Mouse (Mus musculus) bone marrow, adult 2 months (tissue): ENCODE measurements at regions not wholly inside any gene's neighbourhood (a gene's known extent, or its start where the extent isn't known, plus 50 kb on each side); places are given as distances from the start of the nearest gene placed in this dataset.

Experiments
- CTCF ChIP-seq: fragments of 200-500 bp; IDR thresholded peaks from 2 replicates; pipeline ENCODE4 v1.5.1; 2011; ENCODE audit warnings: low read length, control low read depth; ENCODE audit not compliant: control insufficient read depth, insufficient read depth
- POLR2A ChIP-seq: fragments of 200-500 bp; IDR thresholded peaks from 2 replicates; pipeline ENCODE4 v1.6.1; 2011; ENCODE audit warnings: low read depth, mild to moderate bottlenecking, control low read depth, low read length, borderline replicate concordance; ENCODE audit not compliant: control insufficient read depth

DNA sequence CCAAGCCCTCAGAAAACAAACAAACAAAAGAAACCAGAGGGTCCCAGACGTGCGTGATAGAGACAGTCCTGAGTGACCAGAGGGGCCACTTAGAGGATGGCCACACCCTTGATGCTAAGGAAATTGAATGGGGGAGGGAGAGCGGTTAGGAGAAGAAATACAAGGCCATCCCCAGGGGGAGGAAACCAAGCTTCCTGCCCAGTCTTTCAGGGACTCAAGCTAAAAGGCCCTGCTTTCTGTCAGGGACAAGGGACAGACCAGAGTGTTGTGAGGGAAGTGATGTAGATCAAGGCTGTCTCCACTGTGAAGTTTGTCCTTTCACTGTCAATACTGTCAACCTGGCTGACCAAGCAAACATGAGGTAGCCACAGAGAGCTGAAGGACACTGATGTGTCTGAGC, 50.5 kb upstream of the Zfp423 start:
- no peak for TF ChIP-seq CTCF
- no peak for TF ChIP-seq POLR2A
